Mouse (Mus musculus) limb, embryonic 11.5 days (tissue): ENCODE results near the gene Ahctf1. TPM values are rescaled to one million over a fixed set of nuclear protein-coding genes. Genes with fewer than 3 reads are reported as not detected.

Source experiments
- ATAC-seq: fragments of 200-750 bp; cut with Nextera tagmentation; 2 replicates; pipeline ENCODE4 v1.8.0; 2017; ENCODE audit warnings: low read depth; ENCODE audit not compliant: insufficient number of reproducible peaks, low FRiP score, low TSS enrichment
- DNase-seq: peaks from one replicate; pipeline ENCODE4 v3.0.0-alpha.2; 2015; ENCODE audit warnings: low spot score
- H3K27ac ChIP-seq: fragments of 300-500 bp; sonication (generic); replicated peaks from 2 replicates; pipeline ENCODE4 v1.5.1; 2014; ENCODE audit warnings: low read depth, mild to moderate bottlenecking, low read length
- H3K27me3 ChIP-seq: fragments of 300-500 bp; sonication (generic); 2 replicates; pipeline ENCODE4 v1.6.1; 2014; ENCODE audit warnings: mild to moderate bottlenecking, low read length, mixed read lengths; ENCODE audit not compliant: control insufficient read depth, insufficient read depth
- H3K36me3 ChIP-seq: fragments of 300-500 bp; sonication (generic); 2 replicates; pipeline ENCODE4 v1.6.1; 2014; ENCODE audit warnings: mild to moderate bottlenecking, low read length, moderate library complexity, mixed read lengths; ENCODE audit not compliant: control insufficient read depth, insufficient read depth
- H3K4me1 ChIP-seq: fragments of 300-500 bp; sonication (generic); 2 replicates; pipeline ENCODE4 v1.6.1; 2014; ENCODE audit warnings: low read length, mixed read lengths; ENCODE audit not compliant: control insufficient read depth, insufficient read depth
- H3K4me2 ChIP-seq: fragments of 300-500 bp; sonication (generic); 2 replicates; pipeline ENCODE4 v1.6.1; 2014; ENCODE audit warnings: low read depth, mild to moderate bottlenecking, moderate library complexity; ENCODE audit not compliant: severe bottlenecking
- H3K4me3 ChIP-seq: fragments of 300-500 bp; sonication (generic); 2 replicates; pipeline ENCODE4 v1.5.1; 2014; ENCODE audit warnings: low read depth, low read length
- H3K9ac ChIP-seq: fragments of 300-500 bp; sonication (generic); 2 replicates; pipeline ENCODE4 v1.6.1; 2014; ENCODE audit warnings: mild to moderate bottlenecking, low read length
- H3K9me3 ChIP-seq: fragments of 300-500 bp; sonication (generic); 2 replicates; pipeline ENCODE4 v1.6.1; 2016; ENCODE audit warnings: low read length; ENCODE audit not compliant: control insufficient read depth
- WGBS: fragments of 180-500 bp; shearing (Covaris S2); extraction: QIAGEN DNeasy Blood & Tissue Kit; methylation state at CpG from one replicate; pipeline ENCODE4 v1.1.7; 2014; 5-methylcytosine and 5-hydroxymethylcytosine counted together
- polyA plus RNA-seq: library from polyadenylated mRNA; unstranded; fragments of >200 nt; fragmentation: Nextera tagmentation; extraction: Ambion mirVana; gene quantifications from 2 replicates; pipeline ENCODE4 v1.2.1, GENCODE M21; 2014

Gene Ahctf1
- polyA plus RNA-seq, 1 experiment from 2014 or later, result 37.0 TPM

GRCm38 (mm10) chr1:179813385-179813784, 9.9 kb upstream of the Ahctf1 start:
- ATAC-seq (no peak), DNase-seq (no peak)
- Histone ChIP-seq H3K4me1 (no peaks in the 10 kb centered on the region), H3K4me3 (no peak overlapping the region), H3K27me3 (no peaks in the 10 kb centered on the region), H3K27ac (no peak overlapping the region), H3K9ac (no peak overlapping the region), H3K9me3 (no peaks in the 10 kb centered on the region), H3K4me2 (no peak overlapping the region), H3K36me3 (no peaks in the 10 kb centered on the region)
- WGBS, result 72% methylated on average over 2 of the region's 2 CpGs

- Histone ChIP-seq H3K27ac (no peak overlapping the region), H3K4me3 (no peak overlapping the region), H3K9ac (no peak overlapping the region), H3K4me1 (no peaks in the 10 kb centered on the region), H3K27me3 (no peaks in the 10 kb centered on the region), H3K9me3 (no peaks in the 10 kb centered on the region), H3K4me2 (no peak overlapping the region), H3K36me3 (no peaks in the 10 kb centered on the region)
- ATAC-seq (no peak), DNase-seq (no peak)
- WGBS, result 79% methylated on average over 3 of the region's 3 CpGs
Observed at GRCm38 (mm10) chr1:179808300-179808699, 4.8 kb upstream of the Ahctf1 start.

GRCm38 (mm10) chr1:179807468-179807867, 4.0 kb upstream of the Ahctf1 start:
- Histone ChIP-seq H3K9me3 (no peaks in the 10 kb centered on the region), H3K4me2 (no peak overlapping the region), H3K27me3 (no peaks in the 10 kb centered on the region), H3K9ac (no peak overlapping the region), H3K36me3 (no peaks in the 10 kb centered on the region), H3K4me3 (no peak overlapping the region), H3K27ac (no peak overlapping the region), H3K4me1 (no peaks in the 10 kb centered on the region)
- ATAC-seq, result no peak
- no peak for DNase-seq
- WGBS, result 85% methylated on average over 4 of the region's 4 CpGs

GRCm38 (mm10) chr1:179805751-179806150, 2.3 kb upstream of the Ahctf1 start:
- WGBS, result 83% methylated on average over 5 of the region's 5 CpGs
- no peak overlapping the region for H3K9ac ChIP-seq
- H3K4me1 ChIP-seq, result peaks cover 5% of the 10 kb centered on the region
- H3K4me3 ChIP-seq, result no peak overlapping the region
- DNase-seq (no peak), ATAC-seq (no peak)
- H3K27me3 ChIP-seq, result no peaks in the 10 kb centered on the region
- no peak overlapping the region for H3K27ac ChIP-seq
- H3K9me3 ChIP-seq, result no peaks in the 10 kb centered on the region
- no peaks in the 10 kb centered on the region for H3K36me3 ChIP-seq
- H3K4me2 ChIP-seq, result no peak overlapping the region

- Histone ChIP-seq H3K27me3 (no peaks in the 10 kb centered on the region), H3K4me2 (peak overlapping the region; percentile 45; the same call in 1 of the 2 replicates), H3K9ac (peak overlapping the region; percentile 32; the same call in 1 of the 2 replicates), H3K36me3 (no peaks in the 10 kb centered on the region), H3K4me1 (peaks cover 5% of the 10 kb centered on the region), H3K27ac (no peak overlapping the region), H3K9me3 (no peaks in the 10 kb centered on the region), H3K4me3 (peak overlapping the region; percentile 88)
- DNase-seq (no peak), ATAC-seq (no peak)
- WGBS, result 24% methylated on average over 11 of the region's 11 CpGs
Observed at GRCm38 (mm10) chr1:179804140-179804881, 831 bp upstream of the Ahctf1 start.

- H3K9me3 ChIP-seq, result no peaks in the 10 kb centered on the region
- H3K9ac ChIP-seq, result peak within 1 kb of the TSS; percentile 86
- ATAC-seq, result peak; percentile 75
- H3K36me3 ChIP-seq, result peaks cover 2% of the 10 kb centered on the region; the same call in 1 of the 2 replicates
- WGBS, result under 1% methylated on average over 86 of the region's 94 CpGs
- H3K27me3 ChIP-seq, result no peaks in the 10 kb centered on the region
- peak within 1 kb of the TSS; percentile 97 for H3K27ac ChIP-seq
- H3K4me1 ChIP-seq, result peaks cover 5% of the 10 kb centered on the region
- H3K4me2 ChIP-seq, result peak within 1 kb of the TSS; percentile 77
- peak within 1 kb of the TSS; percentile 88 for H3K4me3 ChIP-seq
- peak; percentile 61 for DNase-seq
Observed at GRCm38 (mm10) chr1:179802610-179803512, 619 bp downstream of the Ahctf1 start, which contains the start of gene Gm10518. TSS of gene Gm10518 (plus strand) at chr1:179803376.

GRCm38 (mm10) chr1:179798794-179799193, 4.7 kb downstream of the Ahctf1 start:
- ATAC-seq (no peak), DNase-seq (no peak)
- no peaks in the 10 kb centered on the region for H3K27me3 ChIP-seq
- H3K9ac ChIP-seq, result no peak overlapping the region
- no peak overlapping the region for H3K4me2 ChIP-seq
- no peaks in the 10 kb centered on the region for H3K9me3 ChIP-seq
- H3K4me1 ChIP-seq, result peaks cover 5% of the 10 kb centered on the region
- no peak overlapping the region for H3K27ac ChIP-seq
- H3K4me3 ChIP-seq, result no peak overlapping the region
- peaks cover 18% of the 10 kb centered on the region; the same call in 1 of the 2 replicates for H3K36me3 ChIP-seq

GRCm38 (mm10) chr1:179787281-179787680, 16.2 kb downstream of the Ahctf1 start:
- Histone ChIP-seq H3K9ac (no peak overlapping the region), H3K4me1 (no peaks in the 10 kb centered on the region), H3K4me2 (no peak overlapping the region), H3K36me3 (peaks cover 21% of the 10 kb centered on the region), H3K27me3 (no peaks in the 10 kb centered on the region), H3K27ac (no peak overlapping the region), H3K9me3 (no peaks in the 10 kb centered on the region), H3K4me3 (no peak overlapping the region)
- DNase-seq, result no peak
- WGBS, result 89% methylated on average over 4 of the region's 4 CpGs
- no peak for ATAC-seq
